Mouse (Mus musculus) bone marrow macrophage, adult 2 months (primary cell): ENCODE results near the gene Snx30. TPM values are rescaled to one million over a fixed set of nuclear protein-coding genes. Genes with fewer than 3 reads are reported as not detected.

Experiments used
- H3K27ac ChIP-seq: 2 replicates; pipeline ENCODE4 v1.5.1; 2012; ENCODE audit warnings: low read depth, low read length; ENCODE audit not compliant: insufficient read depth
- H3K4me1 ChIP-seq: 2 replicates; pipeline ENCODE4 v1.6.1; 2012; ENCODE audit warnings: low read length; ENCODE audit not compliant: control insufficient read depth, insufficient read depth
- H3K4me3 ChIP-seq: 2 replicates; pipeline ENCODE4 v1.5.1; 2012; ENCODE audit warnings: mild to moderate bottlenecking, low read length, moderate library complexity; ENCODE audit not compliant: insufficient read depth
- CTCF ChIP-seq: IDR thresholded peaks from 2 replicates; pipeline ENCODE4 v1.5.1; 2012; ENCODE audit warnings: low read depth, mild to moderate bottlenecking, low read length, moderate library complexity
- POLR2A ChIP-seq: IDR thresholded peaks from 2 replicates; pipeline ENCODE4 v1.6.1; 2012; ENCODE audit warnings: mild to moderate bottlenecking, low read depth, low read length, borderline replicate concordance
- polyA plus RNA-seq: library from polyadenylated mRNA; stranded (reverse); fragments of >200 nt; gene quantifications from 2 replicates; pipeline ENCODE4 v1.2.4, GENCODE M21; 2012; ENCODE audit not compliant: missing spikeins, insufficient read depth, insufficient read length

Snx30 gene
- polyA plus RNA-seq, 1 experiment, result 29.7 TPM

- TF ChIP-seq CTCF, result no peak
- TF ChIP-seq POLR2A, result no peak
- no peaks in the 10 kb centered on the region for H3K4me1 ChIP-seq
- no peak overlapping the region for H3K4me3 ChIP-seq
- H3K27ac ChIP-seq, result no peak overlapping the region
Measured at GRCm38 (mm10) chr4:59917966-59918365, 112.3 kb downstream of the Snx30 start.

DNA sequence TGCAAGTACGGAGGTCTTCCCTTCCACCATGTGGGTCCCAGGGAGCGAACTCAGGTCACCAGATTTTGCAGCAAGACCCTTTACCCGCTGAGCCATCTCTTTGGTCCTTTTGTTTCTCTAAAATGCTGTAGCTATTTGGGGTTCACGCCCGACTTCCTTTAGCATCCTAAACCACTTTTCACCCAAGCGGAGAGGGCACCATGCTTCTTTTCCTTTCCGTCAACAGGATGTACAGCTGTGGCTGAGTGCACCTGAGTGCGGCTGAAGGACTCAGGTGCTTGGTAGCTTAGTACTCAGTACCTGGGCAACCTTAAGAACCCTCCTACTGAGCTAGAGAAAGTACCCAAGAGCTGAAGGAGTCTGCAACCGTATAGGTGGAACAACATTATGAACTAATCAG lies 119.4 kb downstream of the Snx30 start:
- H3K4me3 ChIP-seq, result no peak overlapping the region
- no peaks in the 10 kb centered on the region for H3K4me1 ChIP-seq
- no peak overlapping the region for H3K27ac ChIP-seq
- TF ChIP-seq CTCF, result no peak
- TF ChIP-seq POLR2A, result no peak

DNA sequence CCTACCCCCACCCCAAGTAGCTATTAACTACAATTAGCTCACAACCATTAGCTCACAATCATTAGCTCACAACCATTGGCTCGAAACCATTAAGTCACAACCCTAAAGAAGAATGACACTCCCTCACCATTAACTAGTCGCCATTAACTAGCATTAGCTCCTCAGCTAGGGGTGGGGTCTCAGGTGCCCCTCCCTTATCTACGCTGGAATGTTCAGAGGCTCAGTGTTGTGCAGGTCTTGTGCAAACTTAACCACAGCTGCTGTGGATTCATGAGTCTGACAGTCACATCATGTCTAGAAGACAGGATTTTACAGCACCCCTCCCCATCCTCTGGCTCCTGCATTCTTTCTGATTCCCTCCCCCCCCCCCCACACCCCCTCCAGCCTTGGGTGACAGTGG lies 122.0 kb downstream of the Snx30 start:
- Histone ChIP-seq H3K4me1 (no peaks in the 10 kb centered on the region), H3K27ac (no peak overlapping the region), H3K4me3 (no peak overlapping the region)
- TF ChIP-seq POLR2A (no peak), CTCF (no peak)

DNA sequence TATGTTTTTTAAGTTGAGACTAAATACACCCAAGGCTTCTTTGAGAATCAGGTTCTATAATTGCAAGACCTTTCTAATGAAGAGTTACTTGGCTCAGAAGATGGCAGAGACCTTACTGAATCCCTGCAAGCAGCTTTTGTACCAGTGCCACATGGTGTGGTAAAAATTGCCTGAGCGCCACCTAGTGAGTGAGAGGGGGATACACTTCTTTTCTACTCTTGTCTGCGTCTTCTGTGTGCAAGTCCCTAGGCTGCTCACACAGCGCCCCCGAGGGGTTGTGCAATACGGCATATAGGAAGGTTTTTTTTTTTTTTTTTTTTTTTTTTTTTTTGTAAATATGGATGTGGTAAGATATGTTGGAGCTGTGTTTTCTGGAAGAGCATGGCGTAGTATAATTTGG lies 122.7 kb downstream of the Snx30 start:
- Histone ChIP-seq H3K4me1 (no peaks in the 10 kb centered on the region), H3K4me3 (no peak overlapping the region), H3K27ac (no peak overlapping the region)
- peak; percentile 89 for TF ChIP-seq CTCF
- no peak for TF ChIP-seq POLR2A

GRCm38 (mm10) chr4:59932505-59933281 lies 127.1 kb downstream of the Snx30 start:
- no peak overlapping the region for H3K4me3 ChIP-seq
- no peak overlapping the region for H3K27ac ChIP-seq
- H3K4me1 ChIP-seq, result no peaks in the 10 kb centered on the region
- TF ChIP-seq CTCF, result peak; percentile 29; the same call in 1 of the 2 replicates
- TF ChIP-seq POLR2A, result no peak

GRCm38 (mm10) chr4:59937543-59937942 lies 131.9 kb downstream of the Snx30 start:
- Histone ChIP-seq H3K4me1 (no peaks in the 10 kb centered on the region), H3K27ac (no peak overlapping the region), H3K4me3 (no peak overlapping the region)
- TF ChIP-seq POLR2A (no peak), CTCF (no peak)

Other genes with a start within 250 kb of the Snx30 start
- gene Hsdl2, start 224.3 kb upstream of the Snx30 start, polyA plus RNA-seq, result 17.1 and 24.6 TPM in 2 replicates
- 2.2 and 3.9 TPM in 2 replicates for gene E130308A19Rik, start 179.6 kb upstream of the Snx30 start, polyA plus RNA-seq
- 24.6 and 29.5 TPM in 2 replicates for gene Inip, start 4.3 kb upstream of the Snx30 start, polyA plus RNA-seq
- 0.47 TPM in 1 of 2 replicates, not detected in the other for gene Slc46a2, start 109.2 kb downstream of the Snx30 start, polyA plus RNA-seq
- not detected in 2 replicates for gene Mup4, start 154.9 kb downstream of the Snx30 start, polyA plus RNA-seq
- not detected in 2 replicates for gene Mup6, start 158.5 kb downstream of the Snx30 start, polyA plus RNA-seq